Mouse (Mus musculus) CH12.LX (cell line): ENCODE results near the gene Ccnc.

Experiments used
- CTCF ChIP-seq, 2 experiments: IDR thresholded peaks in 1 of 2; conservative IDR thresholded peaks in 1 of 2; 2 replicates each; pipeline ENCODE4 v1.5.1; 2011 to 2012; ENCODE audit warnings: low read depth in 2 of 2, low read length in 2 of 2, improper control_type of control experiment in 1 of 2, inconsistent platforms in 1 of 2, mild to moderate bottlenecking in 1 of 2, moderate library complexity in 1 of 2
- EP300 ChIP-seq: IDR thresholded peaks from 2 replicates; pipeline ENCODE4 v1.6.1; 2011; ENCODE audit warnings: low read length, improper control_type of control experiment
- MAX ChIP-seq: IDR thresholded peaks from 2 replicates; pipeline ENCODE4 v1.6.1; 2011; ENCODE audit warnings: low read length, improper control_type of control experiment
- POLR2A ChIP-seq: IDR thresholded peaks from 2 replicates; pipeline ENCODE4 v1.6.1; 2011; ENCODE audit warnings: low read depth, mild to moderate bottlenecking, improper control_type of control experiment, low read length
- RAD21 ChIP-seq: IDR thresholded peaks from 2 replicates; pipeline ENCODE4 v1.6.1; 2011; ENCODE audit warnings: low read depth, mild to moderate bottlenecking, low read length, improper control_type of control experiment, moderate library complexity

DNA sequence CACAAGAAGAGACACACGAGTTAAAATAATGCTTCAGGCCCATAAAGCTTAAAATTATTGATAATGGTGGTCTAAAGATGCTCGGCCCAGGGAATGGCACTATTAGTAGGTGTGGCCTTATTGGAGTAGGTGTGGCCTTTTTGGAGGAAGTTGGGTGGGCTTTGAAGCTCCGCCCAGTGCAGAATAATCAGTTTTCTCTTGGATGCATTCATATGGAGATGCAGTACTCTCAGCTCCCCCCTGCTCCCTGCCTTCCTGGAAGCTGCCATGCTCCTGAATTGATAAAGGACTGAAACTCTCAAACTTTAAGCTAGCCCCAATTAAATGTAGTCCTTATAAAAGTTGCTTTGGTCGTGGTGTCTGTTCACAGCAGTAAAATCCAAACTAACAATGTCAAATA lies 36.3 kb downstream of the Ccnc start:
- TF ChIP-seq CTCF (conservative IDR thresholded peaks at IDR 0.05 in 1 of 2, IDR thresholded peaks at IDR 0.05 in 1 of 2; ENCODE audit: low read depth in 2 of 2, low read length in 2 of 2) (no peak), MAX (no peak), EP300 (no peak), POLR2A (no peak), RAD21 (no peak)
